Mouse (Mus musculus): ENCODE results near the gene Ptgfr. TPM values are rescaled to one million over a fixed set of nuclear protein-coding genes. Genes with fewer than 3 reads are reported as not detected.

Ptgfr gene
- polyA plus RNA-seq, 1 experiment, result 0.04 TPM

DNA sequence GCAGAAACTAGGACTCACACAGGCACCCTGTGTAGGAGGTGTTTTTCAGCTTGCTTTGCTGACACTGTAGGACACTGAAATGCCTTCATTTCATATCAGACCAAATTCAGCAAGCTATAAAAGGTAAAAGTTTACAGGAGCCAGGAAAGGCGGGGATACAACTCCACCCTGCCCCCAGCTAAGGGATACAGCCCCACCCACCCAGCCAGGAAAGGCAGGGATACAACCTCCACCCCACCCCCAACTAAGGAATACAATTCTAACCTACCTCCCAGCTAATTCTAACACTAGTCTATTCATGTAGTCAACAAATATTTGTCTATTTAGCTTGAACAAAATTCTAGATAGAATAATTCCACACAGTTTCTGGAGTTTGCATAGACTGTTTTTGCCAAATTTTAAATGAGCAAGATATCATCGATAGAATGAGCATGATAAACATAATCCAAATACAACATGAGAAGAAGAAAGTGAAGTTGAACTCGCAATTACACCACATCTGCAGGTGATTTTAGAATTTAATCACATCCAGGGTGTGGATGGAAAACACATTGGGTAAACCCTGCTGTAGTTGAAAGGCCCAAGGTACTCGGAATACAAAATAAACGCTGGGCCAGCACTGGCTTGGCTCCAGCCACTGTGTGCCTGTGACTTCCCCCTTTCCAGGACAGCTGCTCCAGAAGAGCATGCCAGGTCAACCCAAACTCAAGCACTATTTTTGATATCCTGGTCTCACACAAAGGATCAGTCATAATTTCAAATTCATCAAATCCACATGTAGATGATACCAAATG, 7.1 kb upstream of the Ptgfr start:
- Histone ChIP-seq H3K27ac (ENCODE audit: control insufficient read depth, insufficient read depth, low read depth, low read length) (no peak overlapping the region), H3K27me3 (ENCODE audit: control insufficient read depth, insufficient read depth, low read length) (no peaks in the 10 kb centered on the region), H3K4me1 (ENCODE audit: control insufficient read depth, insufficient read depth, low read length) (no peaks in the 10 kb centered on the region), H3K4me3 (ENCODE audit: control insufficient read depth, low read depth, low read length) (no peak overlapping the region), H3K36me3 (ENCODE audit: control insufficient read depth, insufficient read depth, low read length) (no peaks in the 10 kb centered on the region)
- TF ChIP-seq POLR2A (IDR thresholded peaks at IDR 0.05; ENCODE audit: control insufficient read depth, low read depth, low read length) (no peak), CTCF (IDR thresholded peaks at IDR 0.05; ENCODE audit: control insufficient read depth, insufficient read depth, insufficient replicate concordance, low read depth, low read length) (no peak)

DNA sequence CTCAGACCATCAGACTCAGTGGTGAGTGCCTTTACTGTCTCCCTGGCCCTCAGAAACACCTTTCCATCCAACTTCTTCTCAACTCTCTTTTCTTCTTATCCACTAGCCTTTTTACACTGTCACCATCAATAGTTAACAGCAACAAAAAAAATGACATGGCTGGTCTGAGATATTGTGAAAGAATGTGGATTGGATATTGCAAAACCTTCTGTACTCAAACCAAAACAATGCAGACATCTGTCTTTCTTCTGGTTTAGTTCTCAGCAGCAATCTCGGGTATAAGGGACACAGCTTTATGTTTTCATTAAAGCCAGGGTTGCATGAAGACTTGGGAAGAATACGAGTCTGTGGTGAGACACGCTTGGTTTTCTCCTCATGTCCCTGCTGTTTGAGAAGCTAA, 3.3 kb upstream of the Ptgfr start:
- H3K27ac ChIP-seq (ENCODE audit: control insufficient read depth, insufficient read depth, low read depth, low read length), result no peak overlapping the region
- TF ChIP-seq CTCF (IDR thresholded peaks at IDR 0.05; ENCODE audit: control insufficient read depth, insufficient read depth, insufficient replicate concordance, low read depth, low read length) (no peak), POLR2A (IDR thresholded peaks at IDR 0.05; ENCODE audit: control insufficient read depth, low read depth, low read length) (no peak)
- H3K4me3 ChIP-seq (ENCODE audit: control insufficient read depth, low read depth, low read length), result no peak overlapping the region

DNA sequence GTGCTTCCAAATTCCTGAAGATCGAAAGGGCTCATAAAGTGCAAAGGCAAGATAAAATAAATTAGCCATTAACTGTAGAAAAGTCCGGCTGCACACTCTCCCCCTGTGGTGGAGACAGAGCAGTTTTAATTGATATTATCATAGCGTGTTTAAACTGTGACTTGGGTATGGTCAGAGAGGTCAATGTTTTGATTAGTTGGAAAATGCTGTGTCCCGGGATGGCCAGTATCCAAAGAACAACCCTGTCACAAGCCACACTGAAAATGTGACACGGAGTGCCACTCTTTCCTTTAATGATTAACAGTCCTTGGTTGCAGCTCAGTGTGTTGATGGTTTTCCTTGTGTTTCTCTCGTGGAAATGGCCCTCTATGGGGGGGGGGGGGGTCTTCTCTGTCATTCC, 942 bp upstream of the Ptgfr start:
- H3K27me3 ChIP-seq (ENCODE audit: control insufficient read depth, insufficient read depth, low read length), result no peaks in the 10 kb centered on the region
- no peak overlapping the region for H3K27ac ChIP-seq (ENCODE audit: control insufficient read depth, insufficient read depth, low read depth, low read length)
- TF ChIP-seq POLR2A (IDR thresholded peaks at IDR 0.05; ENCODE audit: control insufficient read depth, low read depth, low read length), result no peak
- TF ChIP-seq CTCF (IDR thresholded peaks at IDR 0.05; ENCODE audit: control insufficient read depth, insufficient read depth, insufficient replicate concordance, low read depth, low read length), result no peak
- no peak overlapping the region for H3K4me3 ChIP-seq (ENCODE audit: control insufficient read depth, low read depth, low read length)
- no peaks in the 10 kb centered on the region for H3K36me3 ChIP-seq (ENCODE audit: control insufficient read depth, insufficient read depth, low read length)
- H3K4me1 ChIP-seq (ENCODE audit: control insufficient read depth, insufficient read depth, low read length), result no peaks in the 10 kb centered on the region; the same call in 1 of the 2 replicates

More for the DNA sequence above, 3.3 kb upstream of the Ptgfr start:
- Histone ChIP-seq H3K4me1 (ENCODE audit: control insufficient read depth, insufficient read depth, low read length) (no peaks in the 10 kb centered on the region; the same call in 1 of the 2 replicates), H3K27me3 (ENCODE audit: control insufficient read depth, insufficient read depth, low read length) (no peaks in the 10 kb centered on the region), H3K36me3 (ENCODE audit: control insufficient read depth, insufficient read depth, low read length) (no peaks in the 10 kb centered on the region)

- TF ChIP-seq POLR2A (IDR thresholded peaks at IDR 0.05; ENCODE audit: control insufficient read depth, low read depth, low read length) (no peak), CTCF (IDR thresholded peaks at IDR 0.05; ENCODE audit: control insufficient read depth, insufficient read depth, insufficient replicate concordance, low read depth, low read length) (no peak)
- Histone ChIP-seq H3K27me3 (ENCODE audit: control insufficient read depth, insufficient read depth, low read length) (no peaks in the 10 kb centered on the region), H3K36me3 (ENCODE audit: control insufficient read depth, insufficient read depth, low read length) (no peaks in the 10 kb centered on the region), H3K4me1 (ENCODE audit: control insufficient read depth, insufficient read depth, low read length) (no peaks in the 10 kb centered on the region; the same call in 1 of the 2 replicates), H3K27ac (ENCODE audit: control insufficient read depth, insufficient read depth, low read depth, low read length) (no peak overlapping the region), H3K4me3 (ENCODE audit: control insufficient read depth, low read depth, low read length) (no peak overlapping the region)
These were observed 319 bp upstream of the Ptgfr start for GRCm38 (mm10) chr3:151837749-151838148.

- TF ChIP-seq POLR2A (IDR thresholded peaks at IDR 0.05; ENCODE audit: control insufficient read depth, low read depth, low read length) (no peak), CTCF (IDR thresholded peaks at IDR 0.05; ENCODE audit: control insufficient read depth, insufficient read depth, insufficient replicate concordance, low read depth, low read length) (no peak)
- Histone ChIP-seq H3K4me1 (ENCODE audit: control insufficient read depth, insufficient read depth, low read length) (no peaks in the 10 kb centered on the region; the same call in 1 of the 2 replicates), H3K27me3 (ENCODE audit: control insufficient read depth, insufficient read depth, low read length) (no peaks in the 10 kb centered on the region), H3K4me3 (ENCODE audit: control insufficient read depth, low read depth, low read length) (no peak overlapping the region), H3K27ac (ENCODE audit: control insufficient read depth, insufficient read depth, low read depth, low read length) (no peak overlapping the region), H3K36me3 (ENCODE audit: control insufficient read depth, insufficient read depth, low read length) (no peaks in the 10 kb centered on the region)
These were observed 979 bp downstream of the Ptgfr start for GRCm38 (mm10) chr3:151836451-151836850.

DNA sequence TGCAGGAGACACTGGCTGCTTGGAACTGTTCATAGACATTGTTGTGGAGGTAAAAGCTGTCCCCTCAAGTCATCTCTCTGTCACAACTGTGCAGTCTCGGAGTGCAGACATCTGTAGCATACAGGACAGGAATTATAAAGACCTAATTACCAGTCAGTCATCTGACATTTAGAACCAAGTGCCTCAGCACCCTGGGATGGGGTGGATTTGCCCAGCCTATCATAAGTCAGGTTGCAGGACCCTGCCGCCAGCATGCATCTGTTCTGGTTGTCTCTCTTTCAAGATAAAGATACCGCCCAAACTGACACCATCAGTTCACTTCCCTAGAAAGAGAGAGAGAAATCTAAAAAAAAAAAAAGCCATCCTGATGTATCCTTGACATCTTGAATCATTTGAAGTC, 1.6 kb downstream of the Ptgfr start:
- no peak overlapping the region for H3K27ac ChIP-seq (ENCODE audit: control insufficient read depth, insufficient read depth, low read depth, low read length)
- no peak overlapping the region for H3K4me3 ChIP-seq (ENCODE audit: control insufficient read depth, low read depth, low read length)
- H3K36me3 ChIP-seq (ENCODE audit: control insufficient read depth, insufficient read depth, low read length), result no peaks in the 10 kb centered on the region
- H3K4me1 ChIP-seq (ENCODE audit: control insufficient read depth, insufficient read depth, low read length), result no peaks in the 10 kb centered on the region; the same call in 1 of the 2 replicates
- no peaks in the 10 kb centered on the region for H3K27me3 ChIP-seq (ENCODE audit: control insufficient read depth, insufficient read depth, low read length)
- TF ChIP-seq CTCF (IDR thresholded peaks at IDR 0.05; ENCODE audit: control insufficient read depth, insufficient read depth, insufficient replicate concordance, low read depth, low read length), result no peak
- no peak for TF ChIP-seq POLR2A (IDR thresholded peaks at IDR 0.05; ENCODE audit: control insufficient read depth, low read depth, low read length)

DNA sequence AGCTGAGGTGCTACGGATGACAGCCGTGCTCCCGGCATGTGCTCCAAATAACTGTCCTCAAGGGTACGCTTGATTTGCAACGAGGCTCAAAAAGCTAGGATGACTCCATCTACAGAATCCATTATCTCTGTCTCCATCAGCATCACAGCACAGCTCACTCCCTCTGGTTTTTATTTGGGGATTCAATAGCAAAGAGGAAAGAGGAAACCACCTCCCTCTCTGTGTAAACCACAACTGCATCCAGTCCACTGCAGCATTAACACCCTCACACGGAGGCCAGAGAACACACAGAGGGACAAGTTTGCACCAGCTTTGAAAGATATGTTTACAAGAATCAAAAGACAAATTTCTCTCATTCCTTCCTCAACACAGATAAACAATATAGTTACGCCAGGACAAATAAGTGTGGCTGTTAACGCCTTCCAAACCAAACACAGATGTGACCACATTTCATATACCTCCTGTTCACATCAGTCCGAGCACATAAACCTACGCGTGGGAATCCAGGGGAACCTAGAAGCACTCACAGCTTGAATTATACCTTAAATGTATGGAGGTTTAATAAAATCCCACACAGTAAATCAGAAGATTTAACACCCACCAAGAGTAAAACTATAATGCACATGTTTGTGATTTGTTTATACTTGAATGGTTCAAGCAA, 9.3 kb downstream of the Ptgfr start:
- TF ChIP-seq POLR2A (IDR thresholded peaks at IDR 0.05; ENCODE audit: control insufficient read depth, low read depth, low read length), result no peak
- TF ChIP-seq CTCF (IDR thresholded peaks at IDR 0.05; ENCODE audit: control insufficient read depth, insufficient read depth, insufficient replicate concordance, low read depth, low read length), result no peak
- H3K27me3 ChIP-seq (ENCODE audit: control insufficient read depth, insufficient read depth, low read length), result no peaks in the 10 kb centered on the region
- no peaks in the 10 kb centered on the region for H3K36me3 ChIP-seq (ENCODE audit: control insufficient read depth, insufficient read depth, low read length)
- H3K27ac ChIP-seq (ENCODE audit: control insufficient read depth, insufficient read depth, low read depth, low read length), result no peak overlapping the region
- no peaks in the 10 kb centered on the region for H3K4me1 ChIP-seq (ENCODE audit: control insufficient read depth, insufficient read depth, low read length)
- no peak overlapping the region for H3K4me3 ChIP-seq (ENCODE audit: control insufficient read depth, low read depth, low read length)

Data from testis, adult 2 months (tissue).